Mouse (Mus musculus) hindbrain, embryonic 14.5 days (tissue): Measurements from ENCODE around the gene F11. TPM values are rescaled to one million over a fixed set of nuclear protein-coding genes. Genes with fewer than 3 reads are reported as not detected.

Experiments used
- ATAC-seq: fragments of 200-750 bp; cut with Nextera tagmentation; 2 replicates; pipeline ENCODE4 v1.8.0; 2017; ENCODE audit warnings: moderate number of reproducible peaks, mild to moderate bottlenecking, moderate TSS enrichment, moderate library complexity; ENCODE audit not compliant: low FRiP score
- DNase-seq: peaks from one replicate; pipeline ENCODE4 v3.0.0-alpha.2; 2015; ENCODE audit warnings: low spot score
- H3K27ac ChIP-seq: fragments of 300-500 bp; sonication (generic); 2 replicates; pipeline ENCODE4 v1.5.1; 2014; ENCODE audit warnings: mild to moderate bottlenecking, moderate library complexity
- H3K27me3 ChIP-seq: fragments of 300-500 bp; sonication (generic); 2 replicates; pipeline ENCODE4 v1.6.1; 2014; ENCODE audit warnings: mild to moderate bottlenecking, low read length, mixed read lengths; ENCODE audit not compliant: control insufficient read depth, insufficient read depth
- H3K36me3 ChIP-seq: fragments of 300-500 bp; sonication (generic); replicated peaks from 2 replicates; pipeline ENCODE4 v1.6.1; 2014; ENCODE audit not compliant: control insufficient read depth, insufficient read depth
- H3K4me1 ChIP-seq: fragments of 300-500 bp; sonication (generic); replicated peaks from 2 replicates; pipeline ENCODE4 v1.6.1; 2014; ENCODE audit warnings: antibody characterized with exemption, low read length, mixed read lengths; ENCODE audit not compliant: control insufficient read depth, insufficient read depth
- H3K4me2 ChIP-seq: fragments of 300-500 bp; sonication (generic); replicated peaks from 2 replicates; pipeline ENCODE4 v1.6.1; 2014; ENCODE audit warnings: mild to moderate bottlenecking, moderate library complexity
- H3K4me3 ChIP-seq: fragments of 300-500 bp; sonication (generic); replicated peaks from 2 replicates; pipeline ENCODE4 v1.5.1; 2014; ENCODE audit warnings: mild to moderate bottlenecking, low read length
- H3K9ac ChIP-seq: fragments of 300-500 bp; sonication (generic); 2 replicates; pipeline ENCODE4 v1.6.1; 2014
- H3K9me3 ChIP-seq: fragments of 300-500 bp; sonication (generic); 2 replicates; pipeline ENCODE4 v1.6.1; 2016; ENCODE audit warnings: low read length; ENCODE audit not compliant: control insufficient read depth
- WGBS: fragments of 180-500 bp; shearing (Covaris S2); extraction: QIAGEN DNeasy Blood & Tissue Kit; methylation state at CpG from one replicate; pipeline ENCODE4 v1.1.7; 2014; 5-methylcytosine and 5-hydroxymethylcytosine counted together
- polyA plus RNA-seq: library from polyadenylated mRNA; unstranded; fragments of >200 nt; fragmentation: Nextera tagmentation; extraction: Ambion mirVana; gene quantifications from 2 replicates; pipeline ENCODE4 v1.2.1, GENCODE M21; 2014

F11 gene
- polyA plus RNA-seq, 1 experiment from 2014 or later = not detected

- Histone ChIP-seq H3K36me3 (no peaks in the 10 kb centered on the region), H3K4me1 (no peaks in the 10 kb centered on the region), H3K9me3 (no peaks in the 10 kb centered on the region), H3K27ac (no peak overlapping the region), H3K9ac (no peak overlapping the region), H3K4me3 (no peak overlapping the region), H3K27me3 (no peaks in the 10 kb centered on the region), H3K4me2 (no peak overlapping the region)
- ATAC-seq = no peak
- WGBS = 85% methylated on average over 3 of the region's 3 CpGs
- no peak for DNase-seq
Observed at GRCm38 (mm10) chr8:45277453-45277852, 15.6 kb upstream of the F11 start.

DNA sequence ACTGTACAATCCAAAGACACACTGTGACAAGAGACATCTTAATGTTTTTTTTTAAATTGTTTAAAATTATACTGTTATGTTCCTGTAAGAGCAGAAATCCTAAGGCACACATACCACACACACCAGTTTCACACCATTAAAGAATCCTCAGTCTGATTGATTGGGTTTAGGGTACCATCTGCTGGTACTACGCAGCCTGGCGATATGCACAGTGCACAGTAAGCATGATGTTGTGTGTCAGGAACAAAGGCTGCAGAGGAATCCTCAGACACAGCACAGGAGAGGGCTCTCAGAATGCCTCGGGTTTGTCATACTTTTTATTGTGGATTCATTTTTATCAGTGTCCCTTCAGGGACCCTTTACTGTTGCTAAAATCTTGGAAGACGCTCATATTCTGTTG, 12.5 kb upstream of the F11 start:
- Histone ChIP-seq H3K27me3 (no peaks in the 10 kb centered on the region), H3K4me1 (no peaks in the 10 kb centered on the region), H3K4me3 (no peak overlapping the region), H3K9ac (no peak overlapping the region), H3K4me2 (no peak overlapping the region), H3K27ac (no peak overlapping the region), H3K36me3 (no peaks in the 10 kb centered on the region), H3K9me3 (no peaks in the 10 kb centered on the region)
- DNase-seq (no peak), ATAC-seq (no peak)
- 85% methylated on average over 4 of the region's 4 CpGs for WGBS

GRCm38 (mm10) chr8:45269056-45269455, 7.2 kb upstream of the F11 start:
- ATAC-seq = no peak
- no peaks in the 10 kb centered on the region for H3K4me1 ChIP-seq
- no peaks in the 10 kb centered on the region for H3K27me3 ChIP-seq
- 0 out of 2 replicates have a peak, but pooled peaks cover 3% of the 10 kb centered on the region for H3K9me3 ChIP-seq
- no peak overlapping the region for H3K4me3 ChIP-seq
- no peak overlapping the region for H3K4me2 ChIP-seq
- no peak overlapping the region for H3K9ac ChIP-seq
- H3K36me3 ChIP-seq = no peaks in the 10 kb centered on the region
- no peak overlapping the region for H3K27ac ChIP-seq
- DNase-seq = no peak

GRCm38 (mm10) chr8:45268485-45268884, 6.7 kb upstream of the F11 start:
- Histone ChIP-seq H3K4me2 (no peak overlapping the region), H3K4me1 (no peaks in the 10 kb centered on the region), H3K4me3 (no peak overlapping the region), H3K27ac (no peak overlapping the region), H3K36me3 (no peaks in the 10 kb centered on the region), H3K9me3 (0 out of 2 replicates have a peak, but pooled peaks cover 3% of the 10 kb centered on the region), H3K9ac (no peak overlapping the region), H3K27me3 (no peaks in the 10 kb centered on the region)
- DNase-seq (no peak), ATAC-seq (no peak)

GRCm38 (mm10) chr8:45267611-45268391, 6.0 kb upstream of the F11 start:
- 91% methylated on average over 4 of the region's 4 CpGs for WGBS

DNA sequence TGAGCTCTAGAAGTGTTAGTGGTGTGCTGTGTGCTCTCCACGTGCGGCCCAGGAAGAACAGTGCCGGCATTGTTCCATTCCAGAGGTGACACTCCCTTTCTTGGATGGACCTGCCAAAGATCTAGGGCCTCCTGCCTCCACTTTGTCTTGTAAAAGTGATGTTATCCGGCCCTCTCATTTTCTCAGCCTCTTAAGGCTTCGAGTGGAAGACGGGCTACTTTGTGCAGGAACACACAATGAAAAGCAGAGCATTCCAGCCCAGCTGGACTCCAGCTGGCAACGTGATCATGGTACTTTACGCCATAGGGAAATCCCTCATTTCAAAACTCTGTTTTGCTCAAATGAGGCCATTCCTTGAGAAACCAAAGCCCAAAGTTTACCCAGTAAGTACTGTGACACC, 5.2 kb upstream of the F11 start:
- H3K4me1 ChIP-seq = no peaks in the 10 kb centered on the region
- H3K27me3 ChIP-seq = no peaks in the 10 kb centered on the region
- H3K27ac ChIP-seq = no peak overlapping the region
- ATAC-seq = no peak
- H3K36me3 ChIP-seq = no peaks in the 10 kb centered on the region
- H3K4me3 ChIP-seq = no peak overlapping the region
- 56% methylated on average over 8 of the region's 8 CpGs for WGBS
- H3K9ac ChIP-seq = no peak overlapping the region
- DNase-seq = no peak
- 0 out of 2 replicates have a peak, but pooled peaks cover 3% of the 10 kb centered on the region for H3K9me3 ChIP-seq
- H3K4me2 ChIP-seq = no peak overlapping the region

More at GRCm38 (mm10) chr8:45267611-45268391, 6.0 kb upstream of the F11 start:
- no peaks in the 10 kb centered on the region for H3K27me3 ChIP-seq
- 0 out of 2 replicates have a peak, but pooled peaks cover 3% of the 10 kb centered on the region for H3K9me3 ChIP-seq
- H3K4me3 ChIP-seq = no peak overlapping the region
- no peak overlapping the region for H3K9ac ChIP-seq
- no peaks in the 10 kb centered on the region for H3K4me1 ChIP-seq
- H3K4me2 ChIP-seq = no peak overlapping the region
- no peaks in the 10 kb centered on the region for H3K36me3 ChIP-seq
- no peak for DNase-seq
- no peak overlapping the region for H3K27ac ChIP-seq
- ATAC-seq = no peak

DNA sequence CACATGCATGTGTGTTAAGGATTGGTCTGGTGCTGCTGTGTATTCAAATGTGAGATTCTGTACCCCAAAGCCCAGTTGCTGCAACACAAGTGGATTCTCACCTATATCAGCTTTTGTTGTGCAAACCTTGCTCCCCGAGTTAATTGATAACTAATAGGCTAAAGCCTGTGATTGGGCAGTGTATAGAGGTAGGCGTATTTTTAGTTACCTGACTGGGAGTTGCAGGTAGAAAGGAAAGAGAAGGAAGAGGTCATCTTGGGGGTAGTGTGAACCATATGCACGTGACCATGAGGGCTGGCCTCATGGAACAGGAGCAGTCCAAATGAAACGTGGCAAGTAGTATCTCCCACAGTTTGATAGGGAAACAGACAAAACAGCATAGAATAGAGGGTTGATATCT, 3.1 kb upstream of the F11 start:
- ATAC-seq (no peak), DNase-seq (no peak)
- H3K27me3 ChIP-seq = no peaks in the 10 kb centered on the region
- H3K4me1 ChIP-seq = no peaks in the 10 kb centered on the region
- no peak overlapping the region for H3K27ac ChIP-seq
- no peaks in the 10 kb centered on the region for H3K36me3 ChIP-seq
- H3K9me3 ChIP-seq = 0 out of 2 replicates have a peak, but pooled peaks cover 3% of the 10 kb centered on the region
- WGBS = 90% methylated on average over 4 of the region's 4 CpGs
- no peak overlapping the region for H3K4me3 ChIP-seq
- no peak overlapping the region for H3K4me2 ChIP-seq
- no peak overlapping the region for H3K9ac ChIP-seq

DNA sequence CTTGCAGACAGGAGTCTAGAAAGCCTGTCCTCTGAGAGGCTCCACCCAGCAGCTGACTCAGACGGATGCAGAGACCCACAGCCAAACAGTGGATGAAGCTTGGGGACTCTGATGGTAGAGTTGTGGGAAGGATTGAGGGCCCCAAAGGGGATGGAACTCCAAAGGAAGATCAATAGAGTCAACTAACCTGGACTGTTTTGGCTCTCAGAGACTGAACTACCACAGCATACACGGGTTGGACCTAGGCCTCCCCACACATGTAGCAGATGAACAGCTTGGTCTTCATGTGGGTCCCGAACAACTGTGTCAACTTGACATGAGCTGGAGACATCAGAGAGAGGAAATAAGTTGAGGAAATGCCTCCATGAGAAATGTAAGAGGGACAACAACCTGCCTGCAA, 1.0 kb upstream of the F11 start:
- 92% methylated on average over 3 of the region's 3 CpGs for WGBS
- 0 out of 2 replicates have a peak, but pooled peaks cover 3% of the 10 kb centered on the region for H3K9me3 ChIP-seq
- H3K27me3 ChIP-seq = no peaks in the 10 kb centered on the region
- H3K4me1 ChIP-seq = no peaks in the 10 kb centered on the region
- H3K36me3 ChIP-seq = no peaks in the 10 kb centered on the region
- no peak for ATAC-seq
- H3K4me3 ChIP-seq = no peak overlapping the region
- DNase-seq = no peak
- no peak overlapping the region for H3K27ac ChIP-seq
- no peak overlapping the region for H3K9ac ChIP-seq
- H3K4me2 ChIP-seq = no peak overlapping the region

DNA sequence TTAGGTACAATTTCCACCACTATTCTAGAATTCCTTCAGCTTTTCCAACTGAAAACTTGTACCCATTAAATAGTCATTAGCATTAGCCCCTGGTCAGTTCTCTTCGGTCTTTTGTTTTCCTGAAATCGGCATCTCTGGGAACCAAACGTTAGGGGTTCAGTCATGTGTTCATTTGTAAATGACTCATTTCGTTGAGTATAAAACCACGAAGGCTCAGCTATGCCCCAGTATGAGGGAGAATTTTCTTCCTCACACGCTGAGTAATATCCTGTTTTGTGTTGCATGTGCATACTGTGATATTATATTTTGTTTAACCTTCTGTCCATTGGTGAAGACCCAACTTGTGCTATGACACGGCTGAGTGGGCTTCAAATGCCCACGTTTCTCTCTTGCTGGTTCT, 3.4 kb downstream of the F11 start:
- H3K27me3 ChIP-seq = no peaks in the 10 kb centered on the region
- 76% methylated on average over 8 of the region's 8 CpGs for WGBS
- no peaks in the 10 kb centered on the region for H3K9me3 ChIP-seq
- H3K4me2 ChIP-seq = no peak overlapping the region
- ATAC-seq (no peak), DNase-seq (no peak)
- no peak overlapping the region for H3K9ac ChIP-seq
- H3K36me3 ChIP-seq = no peaks in the 10 kb centered on the region
- H3K4me3 ChIP-seq = no peak overlapping the region
- H3K4me1 ChIP-seq = no peaks in the 10 kb centered on the region
- H3K27ac ChIP-seq = no peak overlapping the region

- no peaks in the 10 kb centered on the region for H3K36me3 ChIP-seq
- H3K9ac ChIP-seq = no peak overlapping the region
- ATAC-seq = no peak
- H3K27me3 ChIP-seq = no peaks in the 10 kb centered on the region
- no peak for DNase-seq
- WGBS = 87% methylated on average over 12 of the region's 12 CpGs
- H3K4me3 ChIP-seq = no peak overlapping the region
- H3K4me2 ChIP-seq = no peak overlapping the region
- no peak overlapping the region for H3K27ac ChIP-seq
- no peaks in the 10 kb centered on the region for H3K4me1 ChIP-seq
- no peaks in the 10 kb centered on the region for H3K9me3 ChIP-seq
Observed at GRCm38 (mm10) chr8:45255040-45255439, 6.8 kb downstream of the F11 start.
